Mouse (Mus musculus): Measurements from ENCODE around the gene Mvp.

Gene Mvp

GRCm38 (mm10) chr7:126949793-126950646 lies 64.4 kb downstream of the Mvp start, which contains the start of gene Sez6l2:
TSS of gene Sez6l2 (plus strand) at chr7:126950563.
- peak; percentile 75 for DNase-seq (ENCODE audit: low spot score)

GRCm38 (mm10) chr7:126949403-126949792 lies 65.0 kb downstream of the Mvp start, which contains the start of gene Asphd1:
TSS of gene Asphd1 (minus strand) at chr7:126949582.
- DNase-seq (ENCODE audit: low spot score) = no peak

GRCm38 (mm10) chr7:126948626-126949025 lies 65.8 kb downstream of the Mvp start:
- no peak for DNase-seq (ENCODE audit: low spot score)

- no peak for DNase-seq (ENCODE audit: low spot score)
These were observed 67.9 kb downstream of the Mvp start for GRCm38 (mm10) chr7:126946530-126946929.

GRCm38 (mm10) chr7:126941801-126942200 lies 72.6 kb downstream of the Mvp start:
- DNase-seq (ENCODE audit: low spot score) = no peak

- DNase-seq (ENCODE audit: low spot score) = no peak
These were observed 73.2 kb downstream of the Mvp start for GRCm38 (mm10) chr7:126941171-126941570.
